Mouse (Mus musculus): ENCODE measurements around the gene Znrf4. TPM values are rescaled to one million over a fixed set of nuclear protein-coding genes. Genes with fewer than 3 reads are reported as not detected.
"Not testable (repeated sequence)": the region's sequence is repeated elsewhere in the genome, so short reads cannot be mapped to it uniquely, and the experiment has no call there.

Znrf4 gene
- total RNA-seq, 2 experiments from 2014 or later: not detected

- no peak for DNase-seq (ENCODE audit: extremely low spot score in 1 of 2, low spot score in 1 of 2)
Measured at GRCm38 (mm10) chr17:56536874-56537273, 24.6 kb upstream of the Znrf4 start.

GRCm38 (mm10) chr17:56536192-56536591 lies 24.0 kb upstream of the Znrf4 start:
- peak in 1 of 2 experiments; percentile 33 for DNase-seq (ENCODE audit: extremely low spot score in 1 of 2, low spot score in 1 of 2)

GRCm38 (mm10) chr17:56524943-56525342 lies 12.7 kb upstream of the Znrf4 start:
- DNase-seq (ENCODE audit: extremely low spot score in 1 of 2, low spot score in 1 of 2): no peak

GRCm38 (mm10) chr17:56522744-56523143 lies 10.5 kb upstream of the Znrf4 start:
- peak; percentile 3 to 5 for DNase-seq (ENCODE audit: extremely low spot score in 1 of 2, low spot score in 1 of 2)

GRCm38 (mm10) chr17:56515690-56516410 lies 3.6 kb upstream of the Znrf4 start:
- peak; percentile 4 to 8 for DNase-seq (ENCODE audit: extremely low spot score in 1 of 2, low spot score in 1 of 2)

GRCm38 (mm10) chr17:56514916-56515315 lies 2.7 kb upstream of the Znrf4 start:
- DNase-seq (ENCODE audit: extremely low spot score in 1 of 2, low spot score in 1 of 2): peak in 1 of 2 experiments; percentile 2

GRCm38 (mm10) chr17:56514330-56514729 lies 2.1 kb upstream of the Znrf4 start:
- DNase-seq (ENCODE audit: extremely low spot score in 1 of 2, low spot score in 1 of 2): peak in 1 of 2 experiments; percentile 4

GRCm38 (mm10) chr17:56511707-56512090 lies 532 bp downstream of the Znrf4 start:
- peak in 1 of 2 experiments; percentile 3 for DNase-seq (ENCODE audit: extremely low spot score in 1 of 2, low spot score in 1 of 2)

GRCm38 (mm10) chr17:56510970-56511706 lies 1.1 kb downstream of the Znrf4 start:
- peak; percentile 8 to 15 for DNase-seq (ENCODE audit: extremely low spot score in 1 of 2, low spot score in 1 of 2)

- peak; percentile 48 to 62 for DNase-seq (ENCODE audit: extremely low spot score in 1 of 2, low spot score in 1 of 2)
Measured at GRCm38 (mm10) chr17:56510473-56510969, 1.7 kb downstream of the Znrf4 start.

GRCm38 (mm10) chr17:56509707-56510472 lies 2.3 kb downstream of the Znrf4 start:
- DNase-seq (ENCODE audit: extremely low spot score in 1 of 2, low spot score in 1 of 2): peak; percentile 22 to 23

GRCm38 (mm10) chr17:56509021-56509640 lies 3.1 kb downstream of the Znrf4 start:
- peak; percentile 3 to 6 for DNase-seq (ENCODE audit: extremely low spot score in 1 of 2, low spot score in 1 of 2)

- DNase-seq (ENCODE audit: extremely low spot score in 1 of 2, low spot score in 1 of 2): peak; percentile 81 to 86
Measured at GRCm38 (mm10) chr17:56507161-56508068, 4.8 kb downstream of the Znrf4 start.

GRCm38 (mm10) chr17:56506417-56507065 lies 5.7 kb downstream of the Znrf4 start:
- peak in 1 of 2 experiments; percentile 5 for DNase-seq (ENCODE audit: extremely low spot score in 1 of 2, low spot score in 1 of 2)

- DNase-seq (ENCODE audit: extremely low spot score in 1 of 2, low spot score in 1 of 2): no peak
Measured at GRCm38 (mm10) chr17:56505401-56505800, 6.8 kb downstream of the Znrf4 start.

- peak; percentile 59 to 67 for DNase-seq (ENCODE audit: extremely low spot score in 1 of 2, low spot score in 1 of 2)
Measured at GRCm38 (mm10) chr17:56502526-56502925, 9.7 kb downstream of the Znrf4 start.

- not testable (repeated sequence) for DNase-seq (ENCODE audit: extremely low spot score in 1 of 2, low spot score in 1 of 2)
Measured at GRCm38 (mm10) chr17:56501635-56502400, 10.4 kb downstream of the Znrf4 start.

- no peak for DNase-seq (ENCODE audit: extremely low spot score in 1 of 2, low spot score in 1 of 2)
Measured at GRCm38 (mm10) chr17:56499229-56499628, 13.0 kb downstream of the Znrf4 start.

All from layer of hippocampus, postnatal 25 days (tissue).